Mouse (Mus musculus) erythroblast, embryonic 14.5 days (primary cell): ENCODE data around the gene Ip6k3.

Experiments
- GATA1 ChIP-seq: IDR thresholded peaks from 2 replicates; pipeline ENCODE4 v1.6.1; 2012; ENCODE audit warnings: low read length, inconsistent platforms, mixed read lengths
- TAL1 ChIP-seq: IDR thresholded peaks from 3 replicates; pipeline ENCODE4 v1.6.1; 2012; ENCODE audit warnings: low read length, inconsistent platforms, mixed read lengths

DNA sequence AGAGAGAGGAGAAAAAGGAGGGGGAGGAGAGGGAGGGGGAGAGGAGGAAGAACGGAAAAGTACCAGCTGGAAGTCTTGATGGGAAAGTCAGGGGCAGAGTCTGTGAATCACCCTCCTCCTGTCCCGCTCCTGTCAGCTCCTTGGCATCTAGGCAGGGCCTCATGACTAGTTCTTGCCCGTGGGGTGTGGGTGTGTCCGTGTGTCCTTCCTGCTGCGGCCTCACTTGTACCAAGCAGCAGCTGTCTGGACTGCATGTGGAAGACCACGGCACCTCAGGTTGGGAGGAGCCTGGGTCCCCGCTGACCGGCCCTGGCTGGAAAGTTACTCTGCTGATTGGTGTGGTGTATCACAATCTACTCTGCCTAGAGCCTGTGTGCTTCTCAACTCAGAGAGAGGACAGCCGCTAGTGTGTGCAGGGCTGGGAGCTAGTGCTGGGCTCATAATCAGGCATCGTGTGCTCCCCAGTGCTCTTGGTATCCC, 25.6 kb downstream of the Ip6k3 start:
- TF ChIP-seq GATA1 (no peak), TAL1 (no peak)
